Mouse (Mus musculus) heart, adult 2 months (tissue): ENCODE data around the gene Atrnl1.

ENCODE experiments used
- CTCF ChIP-seq: fragments of 200-600 bp; IDR thresholded peaks from 2 replicates; pipeline ENCODE4 v1.8.1; 2022; ENCODE audit warnings: antibody characterized with exemption, mild to moderate bottlenecking, moderate library complexity
- EP300 ChIP-seq: fragments of 200-500 bp; IDR thresholded peaks from 2 replicates; pipeline ENCODE4 v1.6.1; 2011; ENCODE audit warnings: low read depth, low read length, control low read depth; ENCODE audit not compliant: insufficient read depth
- POLR2A ChIP-seq: fragments of 200-500 bp; IDR thresholded peaks from 2 replicates; pipeline ENCODE4 v1.6.1; 2011; ENCODE audit warnings: mild to moderate bottlenecking, low read depth, low read length, control low read depth; ENCODE audit not compliant: insufficient read depth

DNA sequence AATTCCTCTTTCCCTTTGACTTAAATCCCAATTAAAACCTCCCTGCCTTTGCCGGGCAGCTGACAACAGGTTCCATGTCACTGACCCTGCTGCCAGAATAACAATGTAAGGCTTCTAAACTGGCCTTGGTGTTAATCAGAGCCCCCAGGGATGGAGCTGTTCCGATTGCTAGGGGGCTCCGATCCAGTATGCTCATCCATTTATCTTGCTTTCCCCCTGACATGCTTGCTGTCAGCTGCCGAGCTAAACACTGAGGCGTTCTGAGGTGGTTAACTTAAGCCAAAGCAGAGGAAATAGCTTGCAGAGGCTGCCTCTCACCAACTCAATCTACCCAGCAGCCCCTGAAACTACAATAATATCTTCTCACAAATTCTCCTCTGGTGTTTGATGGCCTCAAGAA, 569.9 kb downstream of the Atrnl1 start:
- TF ChIP-seq CTCF (no peak), EP300 (no peak), POLR2A (no peak)
